ENCODE assay signal across 15 mouse cellular contexts in the genomic region with DNA sequence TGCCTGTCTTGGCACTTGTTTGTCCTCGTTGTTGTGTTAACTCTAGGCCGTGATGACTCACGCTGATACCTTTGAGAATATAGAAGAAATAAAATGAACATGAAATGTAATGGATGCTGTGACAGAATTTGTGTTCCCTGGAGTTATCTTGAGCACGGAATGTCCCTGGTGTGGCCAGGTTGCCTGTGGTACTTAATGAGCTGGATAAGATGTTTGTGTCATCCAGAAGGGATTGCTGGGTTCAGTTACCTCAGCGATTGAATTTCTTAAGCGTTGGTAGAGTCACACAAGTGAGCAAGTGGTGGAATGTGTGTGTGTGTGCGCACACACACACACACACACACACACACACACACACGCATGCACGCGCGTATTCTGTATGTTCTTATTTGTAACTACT.
"Had no signal": no experiment of that assay in that cellular context is flagged by ENCODE, and none has a peak within 500 bp of the region (broad histone marks: within the 10 kb centered on the region; RNA-seq: fewer than 3 reads in every experiment).

No protein-coding gene starts in this region.

- H3K4me2 ChIP-seq: neural tube, embryonic 13.5 days; neural tube, embryonic 15.5 days; stomach, embryonic 15.5 days had no signal

- H3K4me3 ChIP-seq: neural tube, embryonic 13.5 days; neural tube, embryonic 15.5 days; stomach, embryonic 15.5 days had no signal

- H3K27ac ChIP-seq: neural tube, embryonic 13.5 days; neural tube, embryonic 15.5 days; stomach, embryonic 15.5 days; stomach, postnatal 0 days had no signal

- H3K9ac ChIP-seq: neural tube, embryonic 13.5 days; neural tube, embryonic 15.5 days; stomach, embryonic 15.5 days had no signal

- DNase-seq: right cerebral cortex, adult 18-20 months; right cerebral cortex, postnatal 14 days; right cerebral cortex, postnatal 25 days; right cerebral cortex, postnatal 4 days; spleen, adult 18-20 months; thymus, adult 18-20 months; thymus, adult 2 months; thymus, postnatal 14 days; thymus, postnatal 25 days; thymus, postnatal 36 days; thymus, postnatal 4 days had no signal

- H3K4me1 ChIP-seq: neural tube, embryonic 15.5 days; stomach, embryonic 15.5 days had no signal

- H3K36me3 ChIP-seq: neural tube, embryonic 13.5 days; neural tube, embryonic 15.5 days; stomach, embryonic 15.5 days had no signal

- H3K27me3 ChIP-seq: neural tube, embryonic 15.5 days; stomach, embryonic 15.5 days had no signal

- H3K9me3 ChIP-seq: neural tube, embryonic 13.5 days; neural tube, embryonic 15.5 days; stomach, embryonic 15.5 days had no signal
